Mouse (Mus musculus) embryonic facial prominence, embryonic 14.5 days (tissue): ENCODE measurements at regions not wholly inside any gene's neighbourhood (a gene's known extent, or its start where the extent isn't known, plus 50 kb on each side); places are given as distances from the start of the nearest gene placed in this dataset.

Experiments used
- ATAC-seq: fragments of 200-750 bp; cut with Nextera tagmentation; 2 replicates; pipeline ENCODE4 v1.8.0; 2017; ENCODE audit warnings: low read depth, moderate number of reproducible peaks, moderate TSS enrichment
- DNase-seq: peaks from one replicate; pipeline ENCODE4 v3.0.0-alpha.2; 2015; ENCODE audit warnings: low spot score
- H3K27ac ChIP-seq: fragments of 300-500 bp; sonication (generic); replicated peaks from 2 replicates; pipeline ENCODE4 v1.5.1; 2014; ENCODE audit warnings: low read depth, mild to moderate bottlenecking, low read length, moderate library complexity
- H3K27me3 ChIP-seq: fragments of 300-500 bp; sonication (generic); replicated peaks from 2 replicates; pipeline ENCODE4 v1.6.1; 2014; ENCODE audit warnings: low read length; ENCODE audit not compliant: control insufficient read depth, insufficient read depth
- H3K36me3 ChIP-seq: fragments of 300-500 bp; sonication (generic); 2 replicates; pipeline ENCODE4 v1.6.1; 2014; ENCODE audit warnings: low read length, mixed read lengths; ENCODE audit not compliant: control insufficient read depth, insufficient read depth
- H3K4me1 ChIP-seq: fragments of 300-500 bp; sonication (generic); 2 replicates; pipeline ENCODE4 v1.6.1; 2014; ENCODE audit warnings: antibody characterized with exemption, low read length; ENCODE audit not compliant: control insufficient read depth, insufficient read depth
- H3K4me2 ChIP-seq: fragments of 300-500 bp; sonication (generic); 2 replicates; pipeline ENCODE4 v1.6.1; 2014; ENCODE audit warnings: low read depth, mild to moderate bottlenecking, low read length, moderate library complexity, mixed read lengths
- H3K4me3 ChIP-seq: fragments of 300-500 bp; sonication (generic); 2 replicates; pipeline ENCODE4 v1.5.1; 2014; ENCODE audit warnings: low read depth, mild to moderate bottlenecking, low read length
- H3K9ac ChIP-seq: fragments of 300-500 bp; sonication (generic); 2 replicates; pipeline ENCODE4 v1.6.1; 2014; ENCODE audit warnings: low read depth, mild to moderate bottlenecking, low read length, moderate library complexity, mixed read lengths
- H3K9me3 ChIP-seq: fragments of 300-500 bp; sonication (generic); 2 replicates; pipeline ENCODE4 v1.6.1; 2016; ENCODE audit warnings: low read length; ENCODE audit not compliant: control insufficient read depth
- WGBS: fragments of 180-500 bp; shearing (Covaris S2); extraction: QIAGEN DNeasy Blood & Tissue Kit; methylation state at CpG from one replicate; pipeline ENCODE4 v1.1.7; 2014; 5-methylcytosine and 5-hydroxymethylcytosine counted together

DNA sequence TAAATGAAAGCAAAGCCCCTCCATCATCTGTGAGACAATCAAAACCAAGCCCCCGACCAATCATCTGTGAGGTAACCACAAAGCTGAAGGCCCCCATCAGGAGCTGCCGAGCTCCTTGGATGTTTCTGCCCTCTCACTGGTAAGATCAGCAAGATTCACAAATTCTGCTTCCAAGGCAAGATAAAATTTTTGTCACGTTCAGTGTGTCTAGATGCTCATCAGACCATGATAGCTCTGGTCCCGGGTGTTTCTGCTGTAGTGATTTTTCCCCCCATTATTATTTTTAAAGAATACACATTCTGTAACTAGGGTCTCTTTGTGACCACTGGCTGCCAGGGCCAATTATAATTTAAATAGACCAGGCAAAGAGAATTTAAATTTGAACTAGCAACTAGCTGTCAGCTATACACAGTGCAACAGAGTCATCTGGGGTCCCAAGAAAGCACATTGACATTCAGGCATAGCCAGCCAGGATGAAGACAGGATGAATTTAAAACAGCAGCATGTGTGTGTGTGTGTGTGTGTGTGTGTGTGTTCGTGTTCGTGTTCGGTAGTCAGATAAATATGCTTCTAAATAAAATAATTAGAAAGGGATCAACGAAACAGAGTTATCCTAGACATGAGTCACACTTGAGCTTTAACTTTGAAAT lies 83.4 kb upstream of the Ankrd50 start:
- Histone ChIP-seq H3K36me3 (no peaks in the 10 kb centered on the region), H3K27me3 (no peaks in the 10 kb centered on the region), H3K9ac (no peak overlapping the region), H3K4me2 (no peak overlapping the region), H3K4me1 (no peaks in the 10 kb centered on the region; the same call in 1 of the 2 replicates), H3K4me3 (no peak overlapping the region), H3K27ac (no peak overlapping the region), H3K9me3 (no peaks in the 10 kb centered on the region)
- WGBS: 59% methylated on average over 8 of the region's 8 CpGs
- no peak for DNase-seq
- no peak for ATAC-seq

DNA sequence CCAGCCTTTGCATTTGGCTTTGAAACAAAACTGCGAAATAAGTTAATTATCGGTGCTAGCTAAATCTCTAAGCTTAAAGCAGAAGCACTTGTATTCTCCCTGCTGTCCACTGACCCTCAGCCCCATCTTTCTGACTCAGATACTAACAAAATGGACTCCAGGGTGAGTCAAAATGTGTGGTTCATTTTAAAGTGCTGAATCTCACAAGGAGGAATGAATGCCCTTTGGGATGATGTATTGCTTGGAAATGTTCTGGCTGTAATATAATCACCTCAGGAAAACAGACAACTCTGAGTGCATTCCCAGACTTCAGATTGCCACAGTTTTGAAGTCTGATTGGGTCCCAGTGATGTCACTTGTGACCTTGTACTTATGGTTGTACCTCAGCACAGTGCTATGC lies 81.9 kb upstream of the Ankrd50 start:
- H3K9ac ChIP-seq: no peak overlapping the region
- no peaks in the 10 kb centered on the region; the same call in 1 of the 2 replicates for H3K4me1 ChIP-seq
- H3K4me3 ChIP-seq: no peak overlapping the region
- 93% methylated on average over 2 of the region's 2 CpGs for WGBS
- no peaks in the 10 kb centered on the region for H3K9me3 ChIP-seq
- no peaks in the 10 kb centered on the region for H3K27me3 ChIP-seq
- no peak overlapping the region for H3K4me2 ChIP-seq
- H3K27ac ChIP-seq: no peak overlapping the region
- no peak for DNase-seq
- no peaks in the 10 kb centered on the region for H3K36me3 ChIP-seq
- ATAC-seq: no peak

DNA sequence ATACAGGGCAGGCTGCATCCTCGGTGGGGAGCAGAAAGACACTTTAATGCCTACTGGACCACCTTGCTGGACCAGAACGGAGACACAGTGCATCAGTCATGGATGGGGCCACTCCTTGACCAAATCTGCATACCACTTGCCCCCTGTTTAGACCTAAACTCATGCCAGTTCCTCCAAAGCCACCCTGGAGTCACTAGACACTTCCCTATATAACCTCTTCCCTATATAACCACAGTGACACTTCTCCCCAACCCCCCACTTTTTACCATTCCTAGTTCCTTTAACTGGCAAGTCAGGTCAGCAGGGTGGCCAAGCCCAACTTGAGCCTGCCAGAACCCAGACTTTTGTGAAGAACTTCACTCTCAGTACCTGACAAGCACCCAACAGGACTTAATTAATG lies 80.2 kb upstream of the Ankrd50 start:
- Histone ChIP-seq H3K9ac (no peak overlapping the region), H3K36me3 (no peaks in the 10 kb centered on the region), H3K4me1 (no peaks in the 10 kb centered on the region; the same call in 1 of the 2 replicates), H3K9me3 (no peaks in the 10 kb centered on the region), H3K27ac (no peak overlapping the region; the same call in 1 of the 2 replicates), H3K27me3 (no peaks in the 10 kb centered on the region), H3K4me3 (no peak overlapping the region), H3K4me2 (no peak overlapping the region)
- ATAC-seq: peak; percentile 9; the same call in 1 of the 2 replicates
- no peak for DNase-seq
- WGBS: 32% methylated on average over 2 of the region's 2 CpGs

DNA sequence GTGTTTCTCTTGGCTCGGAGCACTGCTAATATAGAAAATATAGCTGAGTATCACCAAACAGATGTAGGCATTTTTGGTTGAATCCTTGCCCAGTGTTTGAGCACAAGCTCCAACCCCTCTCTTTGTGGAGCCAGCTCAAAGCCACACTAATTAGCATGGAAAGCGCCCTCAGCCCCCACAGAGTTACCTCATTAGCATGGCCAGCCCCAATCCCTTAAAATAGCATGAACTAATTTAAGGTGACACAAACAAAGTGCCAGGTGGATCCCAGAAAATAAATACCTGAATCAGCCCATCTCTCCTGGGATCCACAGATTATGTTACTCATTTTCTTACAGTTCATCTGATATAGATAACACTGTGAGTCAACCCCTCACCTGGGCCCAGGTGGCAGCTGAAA lies 79.7 kb upstream of the Ankrd50 start:
- H3K27me3 ChIP-seq: no peaks in the 10 kb centered on the region
- DNase-seq (peak; percentile 82), ATAC-seq (peak; percentile 85)
- whole genome bisulfite sequencing: 20% methylated on average over 2 of the region's 2 CpGs
- no peak overlapping the region for H3K9ac ChIP-seq
- H3K27ac ChIP-seq: no peak overlapping the region
- no peaks in the 10 kb centered on the region for H3K9me3 ChIP-seq
- H3K4me1 ChIP-seq: no peaks in the 10 kb centered on the region; the same call in 1 of the 2 replicates
- H3K4me3 ChIP-seq: no peak overlapping the region
- no peak overlapping the region for H3K4me2 ChIP-seq
- H3K36me3 ChIP-seq: no peaks in the 10 kb centered on the region

DNA sequence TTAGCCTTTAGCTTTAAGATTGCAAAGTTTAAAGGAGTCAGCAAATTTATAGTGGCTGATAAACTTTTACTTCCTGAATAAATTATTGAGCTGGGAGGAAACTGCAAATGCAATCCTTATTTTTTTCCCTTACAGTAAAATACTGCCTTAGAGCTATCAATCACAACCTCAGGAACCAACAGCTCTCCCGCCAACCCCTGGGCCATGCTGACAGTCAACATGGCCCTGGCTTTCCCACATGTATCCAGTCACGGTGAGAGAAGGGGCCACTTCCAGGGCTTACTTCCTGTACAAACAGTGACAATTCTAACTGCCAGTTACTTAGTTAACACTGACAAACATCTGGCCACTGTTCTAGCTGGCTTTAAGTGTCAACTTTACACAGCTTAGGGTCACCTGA lies 76.5 kb upstream of the Ankrd50 start:
- ATAC-seq (no peak), DNase-seq (no peak)
- no peak overlapping the region for H3K27ac ChIP-seq
- no peak overlapping the region for H3K4me3 ChIP-seq
- H3K9ac ChIP-seq: no peak overlapping the region
- 41% methylated on average over 2 of the region's 2 CpGs for WGBS
- H3K9me3 ChIP-seq: no peaks in the 10 kb centered on the region
- H3K4me2 ChIP-seq: no peak overlapping the region
- no peaks in the 10 kb centered on the region for H3K27me3 ChIP-seq
- no peaks in the 10 kb centered on the region; the same call in 1 of the 2 replicates for H3K4me1 ChIP-seq
- no peaks in the 10 kb centered on the region for H3K36me3 ChIP-seq

- Histone ChIP-seq H3K9me3 (no peaks in the 10 kb centered on the region), H3K36me3 (no peaks in the 10 kb centered on the region), H3K9ac (no peak overlapping the region), H3K27ac (no peak overlapping the region), H3K27me3 (no peaks in the 10 kb centered on the region), H3K4me1 (no peaks in the 10 kb centered on the region), H3K4me3 (no peak overlapping the region), H3K4me2 (no peak overlapping the region)
- DNase-seq (no peak), ATAC-seq (no peak)
- WGBS: 93% methylated on average over 5 of the region's 5 CpGs
Measured at GRCm38 (mm10) chr3:38555939-38556338, 71.3 kb upstream of the Ankrd50 start.

- Histone ChIP-seq H3K9ac (no peak overlapping the region), H3K4me1 (no peaks in the 10 kb centered on the region), H3K36me3 (no peaks in the 10 kb centered on the region), H3K27ac (no peak overlapping the region), H3K4me2 (no peak overlapping the region), H3K4me3 (no peak overlapping the region), H3K9me3 (no peaks in the 10 kb centered on the region), H3K27me3 (no peaks in the 10 kb centered on the region)
- ATAC-seq (no peak), DNase-seq (no peak)
- 66% methylated on average over 4 of the region's 4 CpGs for WGBS
Measured at GRCm38 (mm10) chr3:38553470-38554043, 68.9 kb upstream of the Ankrd50 start.

GRCm38 (mm10) chr3:38547032-38547431 lies 62.4 kb upstream of the Ankrd50 start:
- no peaks in the 10 kb centered on the region for H3K36me3 ChIP-seq
- H3K4me2 ChIP-seq: no peak overlapping the region
- DNase-seq (no peak), ATAC-seq (no peak)
- no peaks in the 10 kb centered on the region for H3K27me3 ChIP-seq
- 60% methylated on average over 3 of the region's 3 CpGs for WGBS
- 0 out of 2 replicates have a peak, but pooled peaks cover under 1% of the 10 kb centered on the region for H3K4me1 ChIP-seq
- H3K4me3 ChIP-seq: no peak overlapping the region
- H3K9me3 ChIP-seq: no peaks in the 10 kb centered on the region
- H3K9ac ChIP-seq: no peak overlapping the region
- H3K27ac ChIP-seq: no peak overlapping the region

DNA sequence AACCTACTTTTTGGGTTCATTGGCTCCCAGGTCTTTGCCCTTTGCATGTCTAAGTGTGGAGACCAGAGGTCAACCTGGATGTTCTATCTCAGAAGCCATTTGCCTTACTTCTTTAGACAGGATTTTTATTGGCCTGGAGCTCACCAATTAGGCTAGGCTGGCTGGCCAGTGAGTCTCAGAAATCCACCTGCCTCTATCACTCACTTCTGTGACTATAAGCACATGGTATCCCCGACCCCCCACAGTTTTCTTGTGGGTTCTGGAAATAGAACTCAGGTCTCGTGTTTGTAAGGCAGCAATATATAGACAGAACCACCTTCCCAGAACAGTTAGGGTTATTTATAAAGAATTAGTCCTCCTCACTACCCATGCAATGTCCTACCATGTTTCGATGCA lies 60.9 kb upstream of the Ankrd50 start:
- H3K27ac ChIP-seq: no peak overlapping the region
- no peaks in the 10 kb centered on the region for H3K9me3 ChIP-seq
- no peak overlapping the region for H3K9ac ChIP-seq
- 78% methylated on average over 3 of the region's 3 CpGs for WGBS
- DNase-seq: no peak
- H3K36me3 ChIP-seq: no peaks in the 10 kb centered on the region
- H3K4me2 ChIP-seq: no peak overlapping the region
- no peak overlapping the region for H3K4me3 ChIP-seq
- H3K4me1 ChIP-seq: peaks cover 4% of the 10 kb centered on the region; the same call in 1 of the 2 replicates
- H3K27me3 ChIP-seq: no peaks in the 10 kb centered on the region
- ATAC-seq: no peak
